Mouse (Mus musculus): ENCODE measurements at regions not wholly inside any gene's neighbourhood (a gene's known extent, or its start where the extent isn't known, plus 50 kb on each side); places are given as distances from the start of the nearest gene placed in this dataset.

DNA sequence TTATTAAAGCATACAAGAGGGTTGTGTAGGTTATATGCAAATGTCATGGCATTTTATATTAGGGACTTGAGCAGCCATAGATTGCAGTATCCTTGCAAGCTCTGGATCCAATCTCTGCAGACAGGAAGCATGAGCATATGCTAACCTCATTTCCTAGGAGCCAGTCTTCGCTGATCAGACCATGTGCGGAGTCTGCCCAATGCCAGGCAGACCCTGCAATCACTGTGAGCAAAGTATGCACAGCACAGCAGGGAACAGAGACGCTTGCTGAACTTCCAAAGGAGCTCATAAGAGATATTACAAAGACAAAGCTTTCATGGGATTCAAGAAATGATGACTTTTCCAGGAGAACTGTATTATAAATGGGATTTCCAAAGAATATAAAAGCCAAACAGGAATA, 65.2 kb upstream of the Fbxl4 start:
- no peak for DNase-seq (ENCODE audit: low read depth, low spot score)

DNA sequence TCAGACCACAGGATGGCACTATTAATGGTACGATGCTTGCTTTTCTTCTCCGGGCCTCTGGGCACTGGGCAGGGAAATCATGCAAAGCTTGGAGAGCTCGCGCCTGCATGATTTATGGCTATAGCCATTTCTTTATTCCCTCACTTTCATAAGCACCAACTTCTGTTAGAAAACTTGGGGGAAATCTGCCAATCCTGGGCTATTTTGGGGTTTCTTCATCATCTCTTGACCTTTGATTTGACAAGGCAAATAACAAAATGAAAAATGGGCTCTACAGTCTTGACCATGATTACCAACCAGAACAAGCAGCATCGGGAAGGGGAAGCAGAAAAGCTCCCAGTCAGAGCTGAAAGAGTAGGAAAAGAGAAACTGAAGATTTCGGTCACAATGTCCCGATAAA, 57.1 kb upstream of the Fbxl4 start:
- DNase-seq (ENCODE audit: low read depth, low spot score): no peak

DNA sequence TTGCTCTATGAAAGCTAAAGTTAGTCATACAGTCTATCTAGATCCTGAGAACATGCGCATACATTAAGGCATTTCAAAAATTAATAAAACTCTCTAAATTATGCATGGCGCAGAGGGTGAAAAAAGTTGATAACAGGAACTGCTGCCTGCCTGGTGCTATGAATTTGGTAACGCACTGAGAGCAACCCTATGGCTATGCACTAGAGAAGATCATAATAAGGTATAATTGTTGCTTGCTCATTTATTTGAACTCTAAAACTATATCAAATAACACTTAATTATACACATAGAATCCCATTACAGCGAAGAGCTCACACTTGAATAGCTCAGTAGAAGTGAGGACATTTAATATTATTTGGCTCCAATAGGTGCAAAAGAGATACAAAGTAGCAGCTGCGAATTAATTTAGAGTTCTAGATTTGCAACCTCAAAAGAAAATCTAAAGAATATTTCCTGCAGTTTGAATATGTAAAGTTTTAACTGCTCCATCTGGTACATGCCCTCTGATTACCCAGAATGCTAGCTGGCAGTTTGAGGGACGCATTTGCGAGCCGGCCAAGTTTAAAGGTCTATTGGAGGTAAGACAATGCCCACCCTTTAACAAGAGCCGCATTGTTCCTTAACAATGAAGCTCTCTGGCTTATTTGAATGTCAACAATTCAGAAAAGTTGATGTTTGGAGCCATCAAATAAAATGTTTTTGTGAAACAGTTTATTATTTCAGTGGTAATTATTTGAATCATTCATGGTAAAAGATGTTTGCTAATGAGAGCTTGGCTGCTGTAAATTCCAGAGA, 56.0 kb upstream of the Fbxl4 start:
- no peak for DNase-seq (ENCODE audit: low read depth, low spot score)

DNA sequence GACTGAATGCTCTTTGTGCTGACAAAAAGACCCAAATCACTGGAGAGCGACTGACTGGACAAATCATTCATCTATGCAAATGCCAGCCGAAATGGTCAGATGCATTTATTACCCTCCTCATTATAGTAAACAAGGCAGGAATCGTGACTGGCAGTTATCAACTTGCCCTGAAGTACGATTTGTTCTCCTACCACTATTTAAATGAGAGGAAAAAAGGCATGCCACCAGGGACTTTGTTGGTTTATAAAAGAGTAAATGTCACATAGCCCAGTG, 55.5 kb upstream of the Fbxl4 start:
- no peak for DNase-seq (ENCODE audit: low read depth, low spot score)

DNA sequence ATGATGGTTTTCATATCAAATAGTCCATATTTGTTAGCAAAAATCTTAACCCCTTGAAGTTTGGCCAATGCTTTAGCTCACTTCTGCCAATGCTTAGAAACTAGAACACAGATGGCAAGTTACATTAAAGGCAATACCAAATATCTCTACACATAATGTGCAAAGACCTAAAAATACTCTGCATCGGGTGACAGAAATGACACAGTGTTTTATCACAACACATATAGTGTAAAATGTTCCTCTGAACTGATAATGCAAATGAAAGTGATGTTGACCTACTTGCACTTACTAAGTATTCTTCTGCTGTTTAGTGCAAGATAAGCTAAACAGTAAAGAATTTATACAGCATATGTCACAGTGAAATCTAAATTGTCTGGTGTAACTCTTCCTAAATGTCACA, 55.1 kb upstream of the Fbxl4 start:
- no peak for DNase-seq (ENCODE audit: low read depth, low spot score)

Measured in telencephalon, adult 2 months (tissue).